Mouse (Mus musculus) liver, embryonic 13.5 days (tissue): Measurements from ENCODE around the gene Wwox. TPM values are rescaled to one million over a fixed set of nuclear protein-coding genes. Genes with fewer than 3 reads are reported as not detected.

Experiments
- ATAC-seq: fragments of 200-750 bp; cut with Nextera tagmentation; 2 replicates; pipeline ENCODE4 v1.8.0; 2017; ENCODE audit warnings: low read depth, mild to moderate bottlenecking, moderate number of reproducible peaks, moderate library complexity
- DNase-seq: peaks from one replicate; pipeline ENCODE4 v3.0.0; 2022
- H3K27ac ChIP-seq: fragments of 300-500 bp; sonication (generic); 2 replicates; pipeline ENCODE4 v1.5.1; 2015; ENCODE audit warnings: moderate library complexity, mild to moderate bottlenecking, inconsistent platforms
- H3K27me3 ChIP-seq: fragments of 300-500 bp; sonication (generic); 2 replicates; pipeline ENCODE4 v1.6.1; 2015; ENCODE audit warnings: mild to moderate bottlenecking, inconsistent platforms
- H3K36me3 ChIP-seq: fragments of 300-500 bp; sonication (generic); 2 replicates; pipeline ENCODE4 v1.6.1; 2015; ENCODE audit warnings: mild to moderate bottlenecking, inconsistent platforms
- H3K4me1 ChIP-seq: fragments of 300-500 bp; sonication (generic); replicated peaks from 2 replicates; pipeline ENCODE4 v1.6.1; 2015; ENCODE audit warnings: inconsistent platforms
- H3K4me2 ChIP-seq: fragments of 300-500 bp; sonication (generic); 2 replicates; pipeline ENCODE4 v1.6.1; 2015; ENCODE audit warnings: inconsistent platforms, mild to moderate bottlenecking, moderate library complexity
- H3K4me3 ChIP-seq: fragments of 300-500 bp; sonication (generic); replicated peaks from 2 replicates; pipeline ENCODE4 v1.5.1; 2015; ENCODE audit warnings: mild to moderate bottlenecking, inconsistent platforms
- H3K9ac ChIP-seq: fragments of 300-500 bp; sonication (generic); 2 replicates; pipeline ENCODE4 v1.6.1; 2015; ENCODE audit warnings: mild to moderate bottlenecking, inconsistent platforms
- H3K9me3 ChIP-seq: fragments of 300-500 bp; sonication (generic); replicated peaks from 2 replicates; pipeline ENCODE4 v1.6.1; 2016; ENCODE audit warnings: inconsistent platforms
- WGBS: fragments of 180-500 bp; shearing (Covaris S2); methylation state at CpG from one replicate; pipeline ENCODE4 v1.1.7; 2015; ENCODE audit not compliant: insufficient replicate concordance; 5-methylcytosine and 5-hydroxymethylcytosine counted together
- polyA plus RNA-seq: library from polyadenylated mRNA; unstranded; fragments of >200 nt; fragmentation: Nextera tagmentation; extraction: Ambion mirVana; gene quantifications from 2 replicates; pipeline ENCODE4 v1.2.1, GENCODE M21; 2015

Wwox gene
- polyA plus RNA-seq, 1 experiment from 2014 or later: 4.0 TPM

DNA sequence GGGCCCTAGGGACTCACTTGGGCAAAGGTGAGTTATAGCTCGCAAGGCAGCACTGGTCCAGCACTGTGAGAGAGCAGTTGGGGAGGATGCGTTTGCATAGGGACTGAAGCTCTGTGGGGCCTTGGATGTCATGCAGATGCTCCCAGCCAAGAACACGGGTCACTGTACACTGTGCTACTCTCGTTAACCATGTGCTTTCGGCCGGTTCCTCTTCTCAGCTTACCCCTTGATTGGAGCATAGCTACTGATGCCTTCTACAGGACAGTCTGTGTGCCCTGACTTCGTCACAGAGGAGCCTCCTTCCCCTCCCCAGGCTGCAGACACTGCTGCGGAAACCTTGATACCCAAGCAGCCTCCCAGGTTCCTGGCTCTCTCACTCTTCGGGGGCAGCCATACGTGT, 139.8 kb downstream of the Wwox start:
- Histone ChIP-seq H3K4me3 (no peak overlapping the region), H3K4me2 (no peak overlapping the region), H3K36me3 (no peaks in the 10 kb centered on the region), H3K27me3 (no peaks in the 10 kb centered on the region), H3K9ac (no peak overlapping the region), H3K9me3 (0 out of 2 replicates have a peak, but pooled peaks cover 4% of the 10 kb centered on the region), H3K27ac (no peak overlapping the region), H3K4me1 (no peaks in the 10 kb centered on the region)
- ATAC-seq: no peak
- no peak for DNase-seq
- WGBS: 83% methylated on average over 10 of the region's 10 CpGs

DNA sequence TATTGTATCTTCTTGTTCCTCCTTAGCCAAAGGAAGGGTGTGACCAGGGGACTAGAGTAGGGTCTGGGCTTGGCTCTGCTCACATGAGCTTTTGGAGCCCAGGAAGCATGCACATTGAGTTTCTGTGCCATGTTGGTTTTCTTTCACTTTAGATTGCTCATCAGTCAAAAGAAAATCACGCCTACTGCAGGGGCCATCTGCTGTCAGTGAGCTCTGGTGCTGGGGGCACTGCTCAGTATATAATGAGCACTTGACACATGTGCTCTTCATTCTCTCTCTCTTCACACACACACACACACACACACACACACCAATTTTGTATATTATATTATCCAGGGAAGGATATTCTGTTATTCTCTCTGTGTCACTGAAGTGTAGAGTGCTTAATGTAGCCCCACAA, 141.2 kb downstream of the Wwox start:
- ATAC-seq (no peak), DNase-seq (no peak)
- Histone ChIP-seq H3K9ac (no peak overlapping the region), H3K4me1 (no peaks in the 10 kb centered on the region), H3K4me3 (no peak overlapping the region), H3K27ac (no peak overlapping the region), H3K27me3 (no peaks in the 10 kb centered on the region), H3K36me3 (no peaks in the 10 kb centered on the region), H3K4me2 (no peak overlapping the region), H3K9me3 (0 out of 2 replicates have a peak, but pooled peaks cover 4% of the 10 kb centered on the region)
- WGBS: 68% methylated on average over 1 of the region's 1 CpGs

DNA sequence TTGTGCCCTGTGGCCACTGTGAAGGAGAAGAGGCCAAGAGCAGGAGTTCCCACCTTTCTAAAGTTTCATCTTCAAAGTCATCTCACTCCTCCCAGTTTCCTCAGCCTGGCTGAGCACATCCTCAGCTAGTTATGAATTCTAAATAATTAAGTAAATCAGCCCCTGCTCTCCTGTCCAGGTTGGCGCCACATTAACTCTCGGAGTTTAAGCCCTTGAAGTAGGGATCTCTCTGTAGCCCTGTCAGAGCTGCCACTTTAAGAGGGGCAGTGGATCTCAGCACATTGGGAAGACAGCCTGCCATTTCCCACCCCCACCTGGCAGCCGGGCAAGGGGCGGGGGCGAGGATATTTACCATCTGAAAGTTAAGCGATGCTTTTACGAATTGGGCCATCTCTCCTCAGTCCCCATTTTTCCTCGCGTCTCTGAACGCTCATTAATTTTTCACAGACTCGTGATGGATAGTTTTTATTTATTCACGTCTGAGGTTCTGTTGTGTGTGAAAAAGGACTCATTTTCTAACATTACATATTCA, 150.9 kb downstream of the Wwox start:
- DNase-seq: no peak
- no peak overlapping the region for H3K27ac ChIP-seq
- no peak for ATAC-seq
- H3K4me3 ChIP-seq: no peak overlapping the region
- H3K27me3 ChIP-seq: no peaks in the 10 kb centered on the region
- H3K9me3 ChIP-seq: no peaks in the 10 kb centered on the region
- no peak overlapping the region for H3K4me2 ChIP-seq
- no peaks in the 10 kb centered on the region for H3K36me3 ChIP-seq
- H3K9ac ChIP-seq: no peak overlapping the region
- H3K4me1 ChIP-seq: peaks cover 3% of the 10 kb centered on the region; the same call in 1 of the 2 replicates
- WGBS: 78% methylated on average over 12 of the region's 12 CpGs

DNA sequence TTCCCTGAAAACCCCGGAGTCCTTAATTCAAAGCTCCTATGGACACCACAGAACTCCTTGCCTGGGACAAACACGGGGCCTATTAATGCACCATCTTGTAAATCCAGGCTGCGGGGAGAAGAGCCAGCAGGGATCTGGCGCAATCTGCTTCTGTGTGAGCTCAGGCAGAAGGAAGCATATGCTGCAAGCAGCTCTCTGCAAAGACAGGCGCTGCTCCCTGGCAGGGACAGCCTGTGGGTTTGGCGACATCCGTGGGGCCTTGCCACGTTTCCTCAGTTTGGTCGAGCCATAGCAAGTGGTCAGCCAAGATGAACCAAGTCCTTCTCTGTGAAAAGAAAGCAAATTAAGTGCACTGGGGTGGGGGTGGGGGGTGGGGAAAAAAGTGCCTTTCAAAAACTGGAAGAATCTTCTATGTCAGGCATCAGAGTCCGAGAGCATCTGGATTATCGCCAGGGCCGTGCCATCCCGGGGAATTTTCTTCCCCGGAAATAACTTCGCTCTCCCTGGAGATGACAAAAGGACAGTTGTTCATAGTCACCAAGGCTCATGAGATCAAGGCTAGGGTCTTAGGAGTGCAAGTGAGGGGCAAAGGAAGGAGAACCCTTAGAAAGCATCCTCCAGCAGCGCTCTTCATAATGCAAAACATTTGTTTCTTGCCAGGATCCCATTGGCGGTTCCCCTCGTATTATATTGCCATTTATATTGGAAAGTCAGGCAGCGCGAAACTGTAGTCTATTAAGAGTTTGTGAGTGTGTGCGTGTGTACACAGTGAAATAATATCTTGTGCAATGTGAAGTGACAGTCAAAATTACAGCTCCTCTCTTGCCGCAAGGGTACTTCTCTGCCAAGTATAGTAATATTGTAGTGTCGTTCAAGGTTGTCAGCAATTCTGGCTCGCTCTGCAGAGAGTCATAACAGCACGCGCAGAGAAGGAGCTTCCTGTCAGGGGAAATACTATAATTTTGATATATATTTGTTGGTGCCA, 152.1 kb downstream of the Wwox start:
- H3K27me3 ChIP-seq: no peaks in the 10 kb centered on the region
- H3K4me3 ChIP-seq: no peak overlapping the region
- 61% methylated on average over 26 of the region's 26 CpGs for WGBS
- no peak overlapping the region for H3K9ac ChIP-seq
- H3K4me2 ChIP-seq: no peak overlapping the region
- no peaks in the 10 kb centered on the region for H3K9me3 ChIP-seq
- H3K4me1 ChIP-seq: peaks cover 3% of the 10 kb centered on the region; the same call in 1 of the 2 replicates
- H3K36me3 ChIP-seq: no peaks in the 10 kb centered on the region
- no peak overlapping the region for H3K27ac ChIP-seq
- DNase-seq (no peak), ATAC-seq (no peak)

DNA sequence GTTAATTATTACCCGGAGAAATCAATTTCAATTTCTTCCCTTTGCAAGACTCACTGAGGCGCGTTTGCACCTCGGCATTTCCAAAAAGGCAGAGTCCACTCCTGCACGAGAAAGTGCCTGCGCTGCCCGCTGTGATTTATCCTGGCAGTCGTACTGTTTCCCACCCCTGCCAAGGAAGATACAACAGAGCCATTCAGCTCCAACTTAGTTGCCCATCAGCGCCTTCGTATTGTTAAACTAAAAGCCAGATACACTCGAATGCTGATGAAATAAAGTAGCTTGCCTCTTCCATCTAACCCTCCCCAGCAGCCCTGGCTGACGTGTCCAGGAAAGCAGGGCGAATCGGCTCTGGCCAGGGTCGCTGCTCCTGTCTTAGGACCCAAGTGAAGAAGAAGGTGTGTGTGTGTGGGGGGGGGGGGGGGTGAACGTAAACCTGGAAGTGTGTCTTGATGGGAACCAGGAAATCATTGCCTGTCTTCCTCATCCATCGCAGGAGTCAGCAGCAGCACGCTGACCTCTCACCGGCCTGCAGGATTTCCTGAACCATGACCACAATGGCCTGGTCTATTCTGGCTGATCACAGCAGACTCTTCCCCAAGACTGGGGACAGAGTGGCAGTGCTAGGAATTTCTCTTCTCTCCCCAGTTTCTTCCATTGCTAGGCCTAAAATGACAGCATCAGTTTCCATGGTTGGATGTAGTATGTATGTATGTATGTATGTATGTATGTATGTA, 154.1 kb downstream of the Wwox start:
- Histone ChIP-seq H3K4me2 (no peak overlapping the region), H3K27ac (no peak overlapping the region), H3K4me3 (no peak overlapping the region), H3K9me3 (no peaks in the 10 kb centered on the region), H3K27me3 (no peaks in the 10 kb centered on the region), H3K36me3 (no peaks in the 10 kb centered on the region), H3K9ac (no peak overlapping the region), H3K4me1 (peaks cover 3% of the 10 kb centered on the region; the same call in 1 of the 2 replicates)
- ATAC-seq (no peak), DNase-seq (no peak)
- 48% methylated on average over 19 of the region's 19 CpGs for WGBS

DNA sequence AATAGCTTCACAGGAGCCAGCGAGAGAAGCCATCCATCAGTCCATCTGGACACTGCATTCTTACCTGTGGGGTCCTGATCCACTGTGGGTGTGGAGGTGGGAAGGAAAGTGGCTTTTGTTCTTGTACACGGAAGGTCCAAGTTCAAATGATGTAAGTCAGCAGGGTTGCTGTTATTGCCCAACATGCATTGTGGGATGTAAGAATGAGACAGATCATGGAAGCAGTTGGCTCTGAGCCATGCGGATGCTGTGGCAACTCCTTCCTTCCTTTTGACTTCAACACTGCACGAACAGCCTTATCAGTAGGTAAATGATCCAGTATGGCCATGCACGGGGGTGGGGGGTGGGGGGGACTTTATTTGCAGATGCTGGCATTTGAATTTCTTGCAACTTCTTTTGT, 155.4 kb downstream of the Wwox start:
- Histone ChIP-seq H3K4me2 (no peak overlapping the region), H3K9ac (no peak overlapping the region), H3K4me1 (peaks cover 3% of the 10 kb centered on the region; the same call in 1 of the 2 replicates), H3K36me3 (no peaks in the 10 kb centered on the region), H3K9me3 (no peaks in the 10 kb centered on the region), H3K27me3 (no peaks in the 10 kb centered on the region), H3K4me3 (no peak overlapping the region), H3K27ac (no peak overlapping the region)
- ATAC-seq (no peak), DNase-seq (no peak)
- 30% methylated on average over 5 of the region's 5 CpGs for whole genome bisulfite sequencing

DNA sequence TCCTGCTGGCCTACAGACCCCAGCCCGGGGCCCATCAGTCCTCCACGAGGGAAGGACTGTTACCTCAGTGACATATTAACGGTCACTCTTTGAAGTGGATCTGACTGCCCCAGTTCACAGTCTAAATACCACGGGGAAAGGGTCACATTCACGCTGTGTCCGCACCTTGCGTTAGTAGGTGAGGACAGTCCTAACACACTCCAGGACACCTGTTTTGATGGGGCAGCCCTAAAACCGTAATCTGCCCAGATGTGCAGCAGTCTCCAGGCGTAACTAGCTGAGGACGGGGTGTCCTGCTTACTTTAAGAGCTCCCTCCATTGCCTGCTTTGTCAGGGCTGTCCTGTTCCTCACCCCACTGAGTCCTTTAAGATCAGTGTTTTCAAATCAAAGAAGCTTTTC, 160.1 kb downstream of the Wwox start:
- no peak overlapping the region for H3K4me2 ChIP-seq
- H3K4me1 ChIP-seq: peaks cover 2% of the 10 kb centered on the region; the same call in 1 of the 2 replicates
- 65% methylated on average over 10 of the region's 10 CpGs for WGBS
- H3K9ac ChIP-seq: no peak overlapping the region
- no peaks in the 10 kb centered on the region for H3K36me3 ChIP-seq
- ATAC-seq (0 out of 2 replicates have a peak, but pooled peaks have one; percentile 36), DNase-seq (no peak)
- H3K27ac ChIP-seq: no peak overlapping the region
- no peaks in the 10 kb centered on the region for H3K27me3 ChIP-seq
- no peak overlapping the region for H3K4me3 ChIP-seq
- H3K9me3 ChIP-seq: no peaks in the 10 kb centered on the region

DNA sequence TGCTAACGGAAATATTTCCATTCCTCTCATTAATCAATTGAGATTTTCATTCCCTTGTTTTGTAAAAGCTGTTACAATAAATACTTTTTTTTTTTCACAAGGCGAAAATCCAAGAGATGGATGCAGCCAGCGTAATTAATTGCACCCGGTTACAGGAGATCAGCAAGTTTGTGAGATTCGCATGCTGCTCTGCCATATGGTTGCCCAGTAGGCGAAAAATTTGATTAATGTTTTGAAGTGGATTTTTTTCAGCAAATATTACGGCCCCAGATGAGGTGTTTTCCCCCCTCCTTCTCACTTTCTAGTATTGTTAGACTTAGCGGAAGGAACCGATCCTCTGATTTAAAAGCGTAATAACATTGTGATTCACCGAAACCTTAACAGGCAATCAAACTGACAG, 160.7 kb downstream of the Wwox start:
- no peaks in the 10 kb centered on the region for H3K27me3 ChIP-seq
- DNase-seq (no peak), ATAC-seq (no peak)
- no peak overlapping the region for H3K4me2 ChIP-seq
- no peaks in the 10 kb centered on the region for H3K36me3 ChIP-seq
- H3K4me3 ChIP-seq: no peak overlapping the region
- H3K9ac ChIP-seq: no peak overlapping the region
- no peak overlapping the region for H3K27ac ChIP-seq
- WGBS: 79% methylated on average over 11 of the region's 11 CpGs
- no peaks in the 10 kb centered on the region for H3K4me1 ChIP-seq
- H3K9me3 ChIP-seq: no peaks in the 10 kb centered on the region

DNA sequence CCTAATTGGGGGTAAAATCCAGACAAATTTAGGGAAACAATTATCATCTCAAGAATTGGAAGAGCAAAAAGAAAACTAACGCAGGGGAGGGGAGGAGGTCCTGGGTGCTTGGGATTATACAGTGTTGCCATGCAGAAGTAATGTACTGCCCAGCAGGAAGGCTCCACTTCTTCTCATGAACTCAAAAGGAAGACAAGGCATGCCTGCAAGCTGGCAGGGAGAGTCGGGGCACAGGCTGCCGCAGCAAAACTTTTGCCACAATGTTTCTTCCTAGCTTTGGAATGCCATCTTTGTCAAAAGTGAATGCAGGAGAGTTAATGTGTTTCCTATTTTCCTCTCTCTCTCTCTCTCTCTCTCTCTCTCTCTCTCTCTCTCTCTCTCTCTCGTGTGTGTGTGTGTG, 163.6 kb downstream of the Wwox start:
- no peak overlapping the region for H3K4me2 ChIP-seq
- no peaks in the 10 kb centered on the region for H3K27me3 ChIP-seq
- ATAC-seq (no peak), DNase-seq (no peak)
- 71% methylated on average over 3 of the region's 4 CpGs for WGBS
- no peak overlapping the region for H3K9ac ChIP-seq
- no peak overlapping the region for H3K4me3 ChIP-seq
- no peaks in the 10 kb centered on the region for H3K9me3 ChIP-seq
- H3K36me3 ChIP-seq: no peaks in the 10 kb centered on the region
- H3K4me1 ChIP-seq: no peaks in the 10 kb centered on the region
- H3K27ac ChIP-seq: no peak overlapping the region

DNA sequence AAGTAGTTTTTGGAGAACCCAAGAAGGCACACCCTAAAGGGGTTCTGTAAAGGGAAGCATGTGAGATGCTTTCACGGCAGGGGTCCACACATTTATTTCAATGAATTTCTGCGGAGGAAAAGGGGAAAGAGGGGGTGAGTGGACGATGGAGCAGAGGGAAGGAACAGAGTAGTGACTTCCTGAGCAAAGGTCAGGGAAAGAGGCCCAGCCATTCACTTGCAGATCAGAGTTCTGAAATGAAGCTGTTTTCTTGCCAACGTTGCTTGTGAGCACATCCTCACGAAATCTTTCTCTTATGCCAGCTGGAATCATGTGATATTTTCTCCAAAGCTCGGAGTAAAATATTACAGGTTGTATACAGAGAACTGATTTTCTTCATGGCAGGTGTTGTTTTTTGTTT, 164.1 kb downstream of the Wwox start:
- DNase-seq (no peak), ATAC-seq (no peak)
- H3K27me3 ChIP-seq: no peaks in the 10 kb centered on the region
- no peaks in the 10 kb centered on the region for H3K36me3 ChIP-seq
- no peaks in the 10 kb centered on the region for H3K4me1 ChIP-seq
- no peak overlapping the region for H3K4me3 ChIP-seq
- no peak overlapping the region for H3K9ac ChIP-seq
- WGBS: 39% methylated on average over 6 of the region's 6 CpGs
- no peak overlapping the region for H3K27ac ChIP-seq
- H3K4me2 ChIP-seq: no peak overlapping the region
- no peaks in the 10 kb centered on the region for H3K9me3 ChIP-seq

DNA sequence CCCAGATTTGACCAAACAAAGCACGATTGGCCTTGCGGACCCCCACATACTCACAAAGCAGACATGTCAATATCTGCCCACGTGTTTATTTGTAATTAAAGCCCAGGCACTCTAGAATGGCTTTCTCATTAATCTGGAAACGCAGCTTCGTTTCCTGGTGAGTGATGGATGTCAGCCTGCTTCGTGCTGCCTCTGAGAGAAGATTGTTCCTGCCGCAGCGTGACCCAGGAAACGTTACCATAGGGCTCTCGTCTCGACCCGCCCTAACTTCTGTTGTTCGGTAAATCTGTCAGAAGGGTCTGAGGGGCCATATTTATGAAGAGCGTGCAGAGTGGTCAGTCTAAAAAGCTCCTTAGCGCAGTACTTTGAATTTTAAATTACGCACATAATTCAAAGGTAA, 164.9 kb downstream of the Wwox start:
- H3K4me2 ChIP-seq: no peak overlapping the region
- no peaks in the 10 kb centered on the region for H3K9me3 ChIP-seq

More for the DNA sequence above, 164.9 kb downstream of the Wwox start:
- Histone ChIP-seq H3K9ac (no peak overlapping the region), H3K36me3 (no peaks in the 10 kb centered on the region), H3K4me1 (no peaks in the 10 kb centered on the region), H3K27ac (no peak overlapping the region), H3K4me3 (no peak overlapping the region), H3K27me3 (no peaks in the 10 kb centered on the region)
- ATAC-seq (no peak), DNase-seq (no peak)
- 70% methylated on average over 16 of the region's 16 CpGs for WGBS
